Mouse (Mus musculus) hindbrain, embryonic 14.5 days (tissue): ENCODE results near the gene Nrsn1. TPM values are rescaled to one million over a fixed set of nuclear protein-coding genes. Genes with fewer than 3 reads are reported as not detected.

Experiments used
- ATAC-seq: fragments of 200-750 bp; cut with Nextera tagmentation; 2 replicates; pipeline ENCODE4 v1.8.0; 2017; ENCODE audit warnings: moderate number of reproducible peaks, mild to moderate bottlenecking, moderate TSS enrichment, moderate library complexity; ENCODE audit not compliant: low FRiP score
- DNase-seq: peaks from one replicate; pipeline ENCODE4 v3.0.0-alpha.2; 2015; ENCODE audit warnings: low spot score
- H3K27ac ChIP-seq: fragments of 300-500 bp; sonication (generic); 2 replicates; pipeline ENCODE4 v1.5.1; 2014; ENCODE audit warnings: mild to moderate bottlenecking, moderate library complexity
- H3K27me3 ChIP-seq: fragments of 300-500 bp; sonication (generic); 2 replicates; pipeline ENCODE4 v1.6.1; 2014; ENCODE audit warnings: mild to moderate bottlenecking, low read length, mixed read lengths; ENCODE audit not compliant: control insufficient read depth, insufficient read depth
- H3K36me3 ChIP-seq: fragments of 300-500 bp; sonication (generic); replicated peaks from 2 replicates; pipeline ENCODE4 v1.6.1; 2014; ENCODE audit not compliant: control insufficient read depth, insufficient read depth
- H3K4me1 ChIP-seq: fragments of 300-500 bp; sonication (generic); replicated peaks from 2 replicates; pipeline ENCODE4 v1.6.1; 2014; ENCODE audit warnings: antibody characterized with exemption, low read length, mixed read lengths; ENCODE audit not compliant: control insufficient read depth, insufficient read depth
- H3K4me2 ChIP-seq: fragments of 300-500 bp; sonication (generic); replicated peaks from 2 replicates; pipeline ENCODE4 v1.6.1; 2014; ENCODE audit warnings: mild to moderate bottlenecking, moderate library complexity
- H3K4me3 ChIP-seq: fragments of 300-500 bp; sonication (generic); replicated peaks from 2 replicates; pipeline ENCODE4 v1.5.1; 2014; ENCODE audit warnings: mild to moderate bottlenecking, low read length
- H3K9ac ChIP-seq: fragments of 300-500 bp; sonication (generic); 2 replicates; pipeline ENCODE4 v1.6.1; 2014
- H3K9me3 ChIP-seq: fragments of 300-500 bp; sonication (generic); 2 replicates; pipeline ENCODE4 v1.6.1; 2016; ENCODE audit warnings: low read length; ENCODE audit not compliant: control insufficient read depth
- WGBS: fragments of 180-500 bp; shearing (Covaris S2); extraction: QIAGEN DNeasy Blood & Tissue Kit; methylation state at CpG from one replicate; pipeline ENCODE4 v1.1.7; 2014; 5-methylcytosine and 5-hydroxymethylcytosine counted together
- polyA plus RNA-seq: library from polyadenylated mRNA; unstranded; fragments of >200 nt; fragmentation: Nextera tagmentation; extraction: Ambion mirVana; gene quantifications from 2 replicates; pipeline ENCODE4 v1.2.1, GENCODE M21; 2014

Nrsn1 gene
- polyA plus RNA-seq, 1 experiment from 2014 or later: 61.8 TPM

- Histone ChIP-seq H3K27ac (no peak overlapping the region), H3K36me3 (no peaks in the 10 kb centered on the region), H3K4me1 (no peaks in the 10 kb centered on the region), H3K9ac (no peak overlapping the region), H3K4me3 (no peak overlapping the region), H3K4me2 (no peak overlapping the region), H3K9me3 (no peaks in the 10 kb centered on the region), H3K27me3 (no peaks in the 10 kb centered on the region)
- ATAC-seq (0 out of 2 replicates have a peak, but pooled peaks have one; percentile 57), DNase-seq (no peak)
- 79% methylated on average over 6 of the region's 6 CpGs for WGBS
These were observed 12.7 kb downstream of the Nrsn1 start for GRCm38 (mm10) chr13:25257608-25258007.

DNA sequence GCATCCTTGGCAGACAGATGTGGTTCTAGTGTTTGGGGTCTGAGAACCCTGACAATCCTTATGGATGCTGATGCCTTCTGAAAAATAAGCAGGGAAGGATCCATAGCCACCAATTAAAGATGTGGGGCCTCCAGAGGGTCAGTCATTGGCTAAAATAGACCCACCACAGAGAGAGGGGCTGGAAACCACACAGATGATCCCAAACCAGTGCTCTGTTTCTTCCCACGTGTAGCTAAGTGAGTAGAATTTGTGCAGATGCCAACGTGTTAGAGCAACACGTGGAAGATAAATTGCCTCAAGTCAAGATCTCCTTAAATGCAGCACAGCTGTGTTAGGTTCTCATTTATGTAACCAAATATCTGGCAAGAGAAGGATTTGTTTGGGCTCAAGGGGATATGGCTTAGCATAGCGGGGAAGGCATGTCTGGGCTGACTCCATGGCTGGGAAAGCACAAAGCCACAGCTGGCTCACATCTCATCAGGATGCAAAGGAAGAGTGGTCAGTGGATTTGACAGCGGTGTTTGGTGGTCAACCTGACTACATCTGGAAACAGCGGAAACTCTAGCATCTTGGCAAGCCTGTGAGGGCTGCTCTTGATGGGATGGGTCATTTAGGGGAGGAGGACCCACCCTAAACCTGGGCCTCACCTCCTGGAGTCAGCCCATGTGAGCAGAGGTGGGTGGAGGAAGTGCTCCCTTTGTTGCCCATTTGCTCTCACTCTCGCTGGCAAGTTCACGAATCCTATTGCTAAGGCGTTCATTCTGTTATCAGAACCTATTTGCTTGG is 15.6 kb downstream of the Nrsn1 start:
- H3K4me1 ChIP-seq: no peaks in the 10 kb centered on the region
- no peaks in the 10 kb centered on the region for H3K36me3 ChIP-seq
- WGBS: 82% methylated on average over 9 of the region's 9 CpGs
- H3K9me3 ChIP-seq: no peaks in the 10 kb centered on the region
- ATAC-seq: no peak
- DNase-seq: no peak
- H3K27me3 ChIP-seq: no peaks in the 10 kb centered on the region
- H3K27ac ChIP-seq: no peak overlapping the region
- H3K4me2 ChIP-seq: no peak overlapping the region
- no peak overlapping the region for H3K4me3 ChIP-seq
- no peak overlapping the region for H3K9ac ChIP-seq

- Histone ChIP-seq H3K9ac (no peak overlapping the region), H3K36me3 (no peaks in the 10 kb centered on the region), H3K27ac (no peak overlapping the region), H3K4me3 (no peak overlapping the region), H3K27me3 (no peaks in the 10 kb centered on the region), H3K9me3 (no peaks in the 10 kb centered on the region), H3K4me1 (no peaks in the 10 kb centered on the region), H3K4me2 (no peak overlapping the region)
- ATAC-seq: no peak
- WGBS: 61% methylated on average over 1 of the region's 1 CpGs
- DNase-seq: no peak
These were observed 18.4 kb downstream of the Nrsn1 start for GRCm38 (mm10) chr13:25251893-25252292.

DNA sequence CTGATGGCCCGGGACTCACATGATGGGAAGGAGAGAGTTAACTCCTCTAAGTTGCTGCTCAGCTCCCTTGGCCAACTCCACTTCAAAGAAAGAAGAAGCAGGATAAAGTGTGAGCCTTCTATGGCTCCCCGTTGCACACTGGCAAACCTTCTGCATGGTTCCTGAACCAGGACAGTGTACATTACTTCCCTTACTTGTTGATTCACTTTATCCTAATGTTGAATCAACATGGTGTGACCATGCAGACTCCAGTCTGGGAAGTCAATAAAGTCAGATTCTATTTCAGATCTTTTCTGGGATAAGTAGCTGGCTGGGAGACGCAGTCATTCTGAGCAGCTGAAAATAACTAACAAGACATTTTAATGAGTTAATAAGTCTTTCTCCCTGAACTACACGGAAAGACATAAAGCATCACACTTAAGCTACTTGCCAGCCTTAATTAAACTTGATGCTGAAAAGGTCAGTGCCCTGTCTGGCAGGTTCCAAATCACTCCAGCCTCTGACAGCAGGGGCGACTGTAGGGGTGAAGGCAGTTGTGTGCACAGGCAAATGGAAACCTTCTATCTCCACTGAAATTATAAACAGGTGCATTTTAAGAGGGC is 50.0 kb downstream of the Nrsn1 start:
- no peak for DNase-seq
- Histone ChIP-seq H3K4me2 (no peak overlapping the region), H3K9ac (no peak overlapping the region), H3K27me3 (no peaks in the 10 kb centered on the region), H3K4me3 (no peak overlapping the region), H3K27ac (no peak overlapping the region), H3K4me1 (no peaks in the 10 kb centered on the region), H3K36me3 (no peaks in the 10 kb centered on the region), H3K9me3 (no peaks in the 10 kb centered on the region)
- no peak for ATAC-seq
- 79% methylated on average over 5 of the region's 5 CpGs for WGBS

GRCm38 (mm10) chr13:25218394-25218793 is 51.9 kb downstream of the Nrsn1 start:
- no peaks in the 10 kb centered on the region for H3K4me1 ChIP-seq

GRCm38 (mm10) chr13:25206950-25207349 is 63.4 kb downstream of the Nrsn1 start:
- Histone ChIP-seq H3K4me2 (no peak overlapping the region), H3K27me3 (no peaks in the 10 kb centered on the region), H3K27ac (no peak overlapping the region), H3K36me3 (no peaks in the 10 kb centered on the region), H3K4me1 (no peaks in the 10 kb centered on the region), H3K4me3 (no peak overlapping the region), H3K9ac (no peak overlapping the region), H3K9me3 (no peaks in the 10 kb centered on the region)
- DNase-seq: no peak
- no peak for ATAC-seq
- WGBS: 93% methylated on average over 5 of the region's 5 CpGs

More at GRCm38 (mm10) chr13:25218394-25218793, 51.9 kb downstream of the Nrsn1 start:
- H3K9me3 ChIP-seq: no peaks in the 10 kb centered on the region
- DNase-seq (no peak), ATAC-seq (no peak)
- H3K27me3 ChIP-seq: no peaks in the 10 kb centered on the region
- no peak overlapping the region for H3K27ac ChIP-seq
- H3K36me3 ChIP-seq: no peaks in the 10 kb centered on the region
- H3K9ac ChIP-seq: no peak overlapping the region
- no peak overlapping the region for H3K4me3 ChIP-seq
- H3K4me2 ChIP-seq: no peak overlapping the region
- 88% methylated on average over 1 of the region's 1 CpGs for WGBS

Other genes starting within 250 kb of the Nrsn1 start
- 3.9 TPM in 2 replicates for gene Dcdc2a, start 214.5 kb downstream of the Nrsn1 start, polyA plus RNA-seq